Mouse (Mus musculus): ENCODE data around the gene Vps53. TPM values are rescaled to one million over a fixed set of nuclear protein-coding genes. Genes with fewer than 3 reads are reported as not detected.

Gene Vps53
- polyA plus RNA-seq (2012; ENCODE audit: low replicate concordance), result 8.7 and 17.2 TPM in 2 replicates

GRCm38 (mm10) chr11:76179495-76180145 is at the start of gene Vps53, which contains the start of gene Fam57a:
Gene Vps53, minus strand, starts transcription at chr11:76179647.
Gene Fam57a, plus strand, starts transcription at chr11:76179671.

DNA sequence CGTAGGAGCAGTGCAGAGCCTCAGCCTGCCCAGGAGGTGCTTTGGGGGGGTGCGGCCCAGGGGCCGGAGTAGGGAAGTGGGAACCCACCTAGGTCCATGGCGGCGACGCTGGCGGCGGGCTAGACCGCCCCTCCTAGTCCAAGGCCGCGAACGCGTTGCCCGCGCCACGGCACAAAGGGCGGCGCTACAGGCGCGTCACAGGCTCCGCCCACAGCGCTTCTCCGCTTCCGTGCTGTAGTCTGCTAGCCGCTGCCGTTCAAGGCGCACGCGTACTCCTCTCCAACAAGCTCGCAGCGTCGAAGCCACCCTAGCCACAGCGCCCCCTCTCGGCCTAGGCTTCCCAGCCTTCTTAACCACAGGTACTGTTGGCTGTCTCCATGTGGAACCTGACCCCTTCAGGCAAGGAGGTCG is 37.9 kb upstream of the Vps53 start, which contains the start of the genes Dbil5 and Gemin4:
Gene Dbil5 (plus strand): TSS at position 219 of the 411 bp plus-strand sequence.
Gene Gemin4 (minus strand): TSS at position 275 of the 411 bp plus-strand sequence.

DNA sequence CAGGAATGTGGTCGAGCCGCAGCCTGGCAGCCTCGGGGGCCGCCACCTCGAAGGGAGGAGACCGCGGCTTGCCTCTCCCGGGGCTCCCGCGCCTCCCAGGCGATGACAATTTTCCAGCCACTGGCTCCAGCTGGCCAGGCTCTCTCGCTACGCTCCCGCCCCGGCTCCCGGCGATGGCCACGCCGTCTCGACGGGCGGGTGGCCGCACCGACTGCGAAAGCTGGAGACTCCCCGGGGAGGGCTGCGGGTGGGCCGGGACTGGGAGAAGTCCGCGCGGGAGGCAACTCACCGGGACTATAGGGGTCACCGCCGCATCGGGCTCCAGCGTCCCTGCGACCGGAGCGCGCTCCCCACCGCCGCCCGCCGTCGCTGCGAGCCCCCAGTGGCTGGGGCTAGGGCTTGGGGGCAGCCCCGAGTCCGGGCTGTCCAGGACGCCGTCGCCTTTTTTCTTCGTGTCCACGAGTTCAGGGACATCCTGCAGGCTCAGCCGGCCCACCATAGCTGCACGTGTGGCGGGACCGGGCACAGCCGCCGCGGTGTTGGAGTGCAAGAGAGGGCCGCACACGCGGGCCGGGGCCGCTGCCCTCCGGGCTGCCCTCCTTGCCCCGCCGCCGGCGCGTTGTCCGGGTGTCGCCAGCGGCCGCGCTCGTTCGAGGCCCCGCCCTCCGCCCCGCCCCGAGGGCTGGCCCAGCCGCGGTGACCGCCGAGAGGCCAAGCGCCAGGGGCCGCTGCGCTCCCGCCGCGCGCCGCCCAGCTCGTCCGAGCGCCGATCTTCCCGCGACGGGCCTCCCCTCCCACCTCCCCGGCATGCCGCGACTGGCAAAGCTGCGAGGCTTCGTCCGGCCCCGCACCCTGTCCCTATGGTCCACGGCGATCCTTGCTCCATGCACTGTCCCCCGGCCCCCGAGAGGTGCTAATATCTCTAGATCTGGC is 152.0 kb downstream of the Vps53 start, which contains the start of gene Rflnb:
Gene Rflnb (minus strand): TSS at position 644 of the 933 bp plus-strand sequence.

DNA sequence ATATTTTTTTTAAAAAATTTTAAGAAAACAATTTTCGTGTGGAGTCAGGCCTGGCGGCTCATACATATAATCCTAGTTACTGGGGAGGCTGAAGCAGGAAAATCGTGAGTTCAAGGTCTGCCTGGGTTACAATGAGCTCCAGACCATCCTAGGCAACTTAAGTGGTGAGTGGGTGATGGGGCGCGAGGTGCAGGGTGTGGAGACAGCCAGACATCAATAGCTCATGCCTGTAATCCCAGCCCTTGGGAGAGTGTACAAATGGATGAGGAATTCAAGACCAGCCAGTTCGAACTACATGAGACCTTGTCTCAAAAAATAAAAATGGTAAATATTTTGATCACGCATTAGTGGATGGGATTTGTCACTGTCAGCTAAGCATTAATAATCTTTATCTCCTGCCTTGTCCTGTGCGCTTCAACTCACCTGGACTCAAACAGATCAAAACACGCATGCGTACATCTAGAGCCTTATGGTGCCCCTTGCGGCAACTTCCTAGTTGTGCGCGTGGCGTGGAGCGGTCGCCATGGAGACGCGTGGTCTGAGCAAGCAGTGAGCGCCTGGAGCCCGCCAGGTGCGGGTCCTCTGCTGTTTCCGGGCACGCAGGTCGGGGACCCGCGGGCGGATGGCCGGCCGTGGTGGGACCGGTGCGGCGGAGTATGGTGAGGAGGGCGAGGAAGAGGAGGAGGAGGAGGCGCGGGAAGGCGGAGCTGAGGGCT is 179.8 kb downstream of the Vps53 start, which contains the start of gene 1700016K19Rik:
Gene 1700016K19Rik (plus strand): TSS at position 473 of the 716 bp plus-strand sequence.

Other genes starting within 250 kb of the Vps53 start
- 1.0 and 2.0 TPM in 2 replicates for gene Rph3al, start 241.2 kb downstream of the Vps53 start, polyA plus RNA-seq (2012; ENCODE audit: low replicate concordance)
- not detected in 2 replicates for gene 1700016K19Rik, start 179.7 kb downstream of the Vps53 start, polyA plus RNA-seq (2012; ENCODE audit: low replicate concordance)
- gene Rflnb, start 151.9 kb downstream of the Vps53 start, polyA plus RNA-seq (2012; ENCODE audit: low replicate concordance), result 4.4 and 5.5 TPM in 2 replicates
- gene Fam57a, start within 50 bp of the Vps53 start, polyA plus RNA-seq (2012; ENCODE audit: low replicate concordance), result 1.1 and 1.4 TPM in 2 replicates
- 0.82 TPM in 1 of 2 replicates, not detected in the other for gene Dbil5, start 38.0 kb upstream of the Vps53 start, polyA plus RNA-seq (2012; ENCODE audit: low replicate concordance)
- 1.4 and 4.3 TPM in 2 replicates for gene Gemin4, start 38.0 kb upstream of the Vps53 start, polyA plus RNA-seq (2012; ENCODE audit: low replicate concordance)
- 9.7 and 11.2 TPM in 2 replicates for gene Mrm3, start 64.1 kb upstream of the Vps53 start, polyA plus RNA-seq (2012; ENCODE audit: low replicate concordance)
- gene Glod4, start 64.1 kb upstream of the Vps53 start, polyA plus RNA-seq (2012; ENCODE audit: low replicate concordance), result 0.62 and 1.1 TPM in 2 replicates
- 2.5 and 4.4 TPM in 2 replicates for gene Nxn, start 219.5 kb upstream of the Vps53 start, polyA plus RNA-seq (2012; ENCODE audit: low replicate concordance)
- gene Timm22, start 227.3 kb upstream of the Vps53 start, polyA plus RNA-seq (2012; ENCODE audit: low replicate concordance), result 7.1 and 13.8 TPM in 2 replicates

Measured in leukemia stem cell, adult 10-12 weeks (primary cell).